Mouse (Mus musculus): ENCODE results near the gene Il21. TPM values are rescaled to one million over a fixed set of nuclear protein-coding genes. Genes with fewer than 3 reads are reported as not detected.

The Il21 gene
- polyA plus RNA-seq, 1 experiment from 2014 or later = not detected

DNA sequence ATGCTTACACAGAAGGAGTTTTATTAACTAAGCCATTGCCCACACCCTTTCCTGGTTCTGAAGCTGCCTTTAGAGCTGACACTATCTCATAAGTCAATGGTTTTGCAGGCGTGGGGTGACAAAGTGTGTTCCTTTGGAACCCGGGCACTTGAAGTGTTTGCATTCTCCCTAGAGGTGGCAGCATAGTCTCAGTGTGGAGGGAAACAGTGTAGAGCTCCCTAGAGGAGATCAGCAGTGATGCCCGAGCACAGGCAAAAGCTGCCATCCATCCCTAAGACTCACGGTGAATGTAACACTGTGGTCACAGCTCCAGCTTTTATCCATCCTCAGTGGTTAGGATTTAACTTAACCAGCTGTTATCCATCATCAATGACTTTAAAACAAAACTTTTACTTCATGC lies 13.4 kb downstream of the Il21 start:
- Histone ChIP-seq H3K4me1 (ENCODE audit: control insufficient read depth in 2 of 2, insufficient read depth in 2 of 2, low read length in 2 of 2) (no peaks in the 10 kb centered on the region), H3K27me3 (ENCODE audit: control insufficient read depth, insufficient read depth, low read length) (no peaks in the 10 kb centered on the region), H3K27ac (replicated peaks in 1 of 2; ENCODE audit: control insufficient read depth in 1 of 2, insufficient read depth in 1 of 2, low read depth in 2 of 2, low read length in 2 of 2) (no peak overlapping the region), H3K9me3 (ENCODE audit: control insufficient read depth, low read length) (no peaks in the 10 kb centered on the region), H3K4me2 (ENCODE audit: low read length) (no peak overlapping the region), H3K36me3 (ENCODE audit: control insufficient read depth, insufficient read depth, low read length) (no peaks in the 10 kb centered on the region), H3K9ac (ENCODE audit: low read length) (no peak overlapping the region), H3K4me3 (ENCODE audit: control insufficient read depth in 1 of 2, insufficient read depth in 1 of 2, low read depth in 1 of 2, low read length in 2 of 2) (no peak overlapping the region)
- WGBS = 21% methylated on average over 4 of the region's 4 CpGs
- ATAC-seq (ENCODE audit: insufficient number of reproducible peaks, insufficient read depth, low FRiP score, low read depth) = 0 out of 2 replicates have a peak, but pooled peaks have one; percentile 31

DNA sequence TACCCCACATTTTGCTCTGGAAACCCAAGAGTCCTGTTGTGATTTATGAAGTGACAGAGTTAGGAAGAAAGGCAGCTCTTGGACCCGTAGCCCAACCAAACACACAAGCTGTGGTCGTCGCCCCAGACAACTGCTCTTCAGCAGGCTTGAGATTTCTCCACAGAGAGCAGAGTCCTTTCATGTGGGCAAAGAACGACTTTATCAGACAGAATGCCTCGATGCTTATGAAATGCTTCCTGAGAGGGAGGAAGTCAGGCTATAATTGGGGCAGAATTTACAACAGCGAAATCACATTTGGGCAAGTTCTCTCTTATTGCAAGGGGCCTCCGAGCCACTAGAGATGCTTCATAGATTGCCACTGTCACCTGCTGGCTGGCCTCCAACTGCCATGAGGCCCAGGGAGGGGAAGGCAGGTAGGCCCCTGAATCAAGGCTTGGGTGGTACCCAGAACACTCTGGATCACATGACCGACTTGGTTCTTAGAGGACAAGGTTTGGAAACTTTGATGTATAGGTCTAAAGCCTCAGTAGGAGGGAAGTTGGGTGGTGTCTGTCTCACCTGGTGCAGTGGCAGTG lies 27.1 kb downstream of the Il21 start:
- Histone ChIP-seq H3K4me2 (ENCODE audit: low read length) (no peak overlapping the region), H3K27me3 (ENCODE audit: control insufficient read depth, insufficient read depth, low read length) (no peaks in the 10 kb centered on the region), H3K9me3 (ENCODE audit: control insufficient read depth, low read length) (no peaks in the 10 kb centered on the region), H3K4me1 (ENCODE audit: control insufficient read depth in 2 of 2, insufficient read depth in 2 of 2, low read length in 2 of 2) (no peaks in the 10 kb centered on the region; a peak in 2 of 4 replicates), H3K27ac (replicated peaks in 1 of 2; ENCODE audit: control insufficient read depth in 1 of 2, insufficient read depth in 1 of 2, low read depth in 2 of 2, low read length in 2 of 2) (no peak overlapping the region), H3K36me3 (ENCODE audit: control insufficient read depth, insufficient read depth, low read length) (no peaks in the 10 kb centered on the region), H3K9ac (ENCODE audit: low read length) (no peak overlapping the region), H3K4me3 (ENCODE audit: control insufficient read depth in 1 of 2, insufficient read depth in 1 of 2, low read depth in 1 of 2, low read length in 2 of 2) (no peak overlapping the region)
- ATAC-seq (ENCODE audit: insufficient number of reproducible peaks, insufficient read depth, low FRiP score, low read depth) = no peak
- WGBS = 62% methylated on average over 8 of the region's 8 CpGs

DNA sequence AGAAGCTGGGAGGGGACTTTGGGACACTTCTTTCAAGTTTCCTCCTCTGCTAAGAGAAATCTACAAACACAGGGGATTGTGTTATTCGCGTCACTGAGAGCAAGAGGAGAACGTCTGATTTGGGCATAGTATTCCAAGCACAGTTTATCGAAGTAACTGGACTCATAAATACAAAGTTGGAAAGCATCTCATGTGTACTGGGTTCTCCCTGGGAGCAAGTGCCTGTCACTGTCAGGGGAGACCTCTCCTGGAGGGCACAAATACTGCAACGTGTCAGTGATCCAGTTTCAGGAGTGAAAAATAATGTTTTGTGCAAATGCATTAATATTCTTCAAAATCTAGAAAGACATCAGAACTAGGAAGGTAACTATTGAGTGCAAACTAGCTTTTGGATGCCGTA lies 27.9 kb downstream of the Il21 start:
- Histone ChIP-seq H3K9ac (ENCODE audit: low read length) (peak overlapping the region; percentile 69), H3K4me3 (ENCODE audit: control insufficient read depth in 1 of 2, insufficient read depth in 1 of 2, low read depth in 1 of 2, low read length in 2 of 2) (peak overlapping the region; percentile 53 to 59), H3K4me2 (ENCODE audit: low read length) (peak overlapping the region; percentile 91), H3K9me3 (ENCODE audit: control insufficient read depth, low read length) (no peaks in the 10 kb centered on the region), H3K36me3 (ENCODE audit: control insufficient read depth, insufficient read depth, low read length) (no peaks in the 10 kb centered on the region), H3K27me3 (ENCODE audit: control insufficient read depth, insufficient read depth, low read length) (no peaks in the 10 kb centered on the region), H3K27ac (replicated peaks in 1 of 2; ENCODE audit: control insufficient read depth in 1 of 2, insufficient read depth in 1 of 2, low read depth in 2 of 2, low read length in 2 of 2) (no peak overlapping the region), H3K4me1 (ENCODE audit: control insufficient read depth in 2 of 2, insufficient read depth in 2 of 2, low read length in 2 of 2) (no peaks in the 10 kb centered on the region; a peak in 2 of 4 replicates)
- ATAC-seq (ENCODE audit: insufficient number of reproducible peaks, insufficient read depth, low FRiP score, low read depth) = no peak
- WGBS = 16% methylated on average over 6 of the region's 6 CpGs

DNA sequence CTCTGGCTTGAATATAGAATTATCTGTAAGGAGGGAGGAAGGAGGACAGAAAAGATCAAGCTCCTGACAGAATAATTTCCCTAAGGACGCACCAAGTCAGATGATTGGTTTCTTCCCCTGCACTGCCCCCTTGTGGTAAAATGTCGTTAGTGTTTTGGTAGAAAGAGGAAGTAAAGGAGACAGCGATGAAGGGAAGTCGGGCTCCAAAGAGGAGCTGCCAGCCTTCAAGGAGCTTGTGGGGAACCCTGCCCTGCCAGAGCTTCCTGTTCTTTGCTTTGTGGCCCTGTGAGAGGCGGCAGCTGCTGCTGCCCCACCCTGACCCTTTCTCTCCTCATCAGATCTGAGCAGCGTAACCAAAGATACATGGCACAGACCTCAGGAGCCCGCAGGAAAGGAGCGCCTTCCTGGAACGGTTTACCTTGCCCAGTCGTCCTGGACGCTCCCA lies 28.4 kb downstream of the Il21 start:
- Histone ChIP-seq H3K27me3 (ENCODE audit: control insufficient read depth, insufficient read depth, low read length) (no peaks in the 10 kb centered on the region), H3K27ac (replicated peaks in 1 of 2; ENCODE audit: control insufficient read depth in 1 of 2, insufficient read depth in 1 of 2, low read depth in 2 of 2, low read length in 2 of 2) (no peak overlapping the region), H3K36me3 (ENCODE audit: control insufficient read depth, insufficient read depth, low read length) (no peaks in the 10 kb centered on the region), H3K9ac (ENCODE audit: low read length) (peak overlapping the region; percentile 69), H3K4me2 (ENCODE audit: low read length) (peak overlapping the region; percentile 91), H3K4me1 (ENCODE audit: control insufficient read depth in 2 of 2, insufficient read depth in 2 of 2, low read length in 2 of 2) (no peaks in the 10 kb centered on the region; a peak in 1 of 4 replicates), H3K9me3 (ENCODE audit: control insufficient read depth, low read length) (no peaks in the 10 kb centered on the region), H3K4me3 (ENCODE audit: control insufficient read depth in 1 of 2, insufficient read depth in 1 of 2, low read depth in 1 of 2, low read length in 2 of 2) (peak overlapping the region; percentile 53 to 59)
- no peak; the same call in 1 of the 2 replicates for ATAC-seq (ENCODE audit: insufficient number of reproducible peaks, insufficient read depth, low FRiP score, low read depth)
- WGBS = 1% methylated on average over 11 of the region's 11 CpGs

DNA sequence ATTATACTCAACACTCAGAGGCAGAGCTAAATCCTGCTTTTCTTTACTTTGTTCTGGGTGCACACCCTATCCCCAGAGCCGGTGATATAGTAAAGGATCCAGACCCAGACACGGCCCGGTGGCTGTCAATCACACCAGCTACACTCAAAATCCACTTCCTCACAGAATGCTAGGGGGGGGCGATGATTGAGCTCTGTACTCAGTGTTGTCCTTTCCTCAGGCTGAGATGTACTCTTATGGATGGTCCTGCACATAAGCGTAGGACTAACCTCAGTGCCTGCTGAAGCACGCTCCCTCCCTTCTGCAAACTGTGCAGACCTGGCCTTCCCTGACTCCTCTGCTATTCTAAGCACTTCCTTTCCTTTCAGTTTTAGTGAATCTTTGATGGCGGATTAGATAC lies 29.6 kb downstream of the Il21 start:
- H3K4me2 ChIP-seq (ENCODE audit: low read length) = no peak overlapping the region
- no peaks in the 10 kb centered on the region for H3K36me3 ChIP-seq (ENCODE audit: control insufficient read depth, insufficient read depth, low read length)
- H3K4me3 ChIP-seq (ENCODE audit: control insufficient read depth in 1 of 2, insufficient read depth in 1 of 2, low read depth in 1 of 2, low read length in 2 of 2) = no peak overlapping the region
- no peaks in the 10 kb centered on the region for H3K9me3 ChIP-seq (ENCODE audit: control insufficient read depth, low read length)
- no peak overlapping the region for H3K27ac ChIP-seq (replicated peaks in 1 of 2; ENCODE audit: control insufficient read depth in 1 of 2, insufficient read depth in 1 of 2, low read depth in 2 of 2, low read length in 2 of 2)
- no peak overlapping the region for H3K9ac ChIP-seq (ENCODE audit: low read length)
- no peaks in the 10 kb centered on the region for H3K27me3 ChIP-seq (ENCODE audit: control insufficient read depth, insufficient read depth, low read length)
- H3K4me1 ChIP-seq (ENCODE audit: control insufficient read depth in 2 of 2, insufficient read depth in 2 of 2, low read length in 2 of 2) = no peaks in the 10 kb centered on the region; a peak in 1 of 4 replicates
- 79% methylated on average over 7 of the region's 7 CpGs for WGBS
- ATAC-seq (ENCODE audit: insufficient number of reproducible peaks, insufficient read depth, low FRiP score, low read depth) = no peak

DNA sequence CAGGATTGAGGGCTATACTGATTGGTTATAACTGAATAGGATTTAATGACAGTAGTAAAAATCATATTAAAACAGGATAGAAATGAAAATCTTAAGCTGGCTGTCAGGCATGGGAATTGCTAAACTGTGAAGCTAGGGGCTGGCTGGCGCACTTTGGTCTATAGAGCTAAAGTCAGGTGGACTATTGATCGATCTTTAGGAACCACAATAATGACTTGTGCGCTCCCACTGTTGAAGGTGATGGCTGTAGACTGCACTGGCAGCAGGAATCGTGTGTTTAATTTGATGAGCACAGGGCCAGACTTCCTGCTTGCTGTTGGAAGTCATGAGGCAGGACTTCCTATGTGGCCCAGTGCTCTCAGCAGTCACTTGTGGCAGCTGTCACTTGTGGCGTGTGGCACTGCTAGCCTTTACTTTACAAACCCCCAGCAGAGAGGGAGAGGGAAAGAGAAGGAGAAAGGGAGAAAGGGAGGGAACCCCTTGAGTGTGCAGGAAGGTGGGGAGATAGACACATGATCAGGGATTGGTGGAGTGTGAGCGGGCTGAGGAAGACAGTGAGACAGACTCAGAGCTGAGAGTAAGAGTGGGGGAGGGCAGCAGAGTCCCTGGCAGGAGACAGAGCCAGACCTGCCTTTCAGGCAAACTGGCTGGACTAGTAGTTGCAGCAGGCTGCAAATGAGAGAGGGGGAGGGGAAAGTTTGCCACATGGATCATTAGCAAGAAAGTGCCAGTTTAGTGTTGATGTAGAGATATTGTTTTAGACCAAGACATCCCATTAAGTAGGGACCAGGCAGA lies 31.1 kb downstream of the Il21 start:
- no peak for ATAC-seq (ENCODE audit: insufficient number of reproducible peaks, insufficient read depth, low FRiP score, low read depth)
- Histone ChIP-seq H3K4me2 (ENCODE audit: low read length) (no peak overlapping the region), H3K9me3 (ENCODE audit: control insufficient read depth, low read length) (no peaks in the 10 kb centered on the region), H3K4me1 (ENCODE audit: control insufficient read depth in 2 of 2, insufficient read depth in 2 of 2, low read length in 2 of 2) (no peaks in the 10 kb centered on the region; a peak in 1 of 4 replicates), H3K36me3 (ENCODE audit: control insufficient read depth, insufficient read depth, low read length) (no peaks in the 10 kb centered on the region), H3K27ac (replicated peaks in 1 of 2; ENCODE audit: control insufficient read depth in 1 of 2, insufficient read depth in 1 of 2, low read depth in 2 of 2, low read length in 2 of 2) (no peak overlapping the region), H3K27me3 (ENCODE audit: control insufficient read depth, insufficient read depth, low read length) (no peaks in the 10 kb centered on the region), H3K9ac (ENCODE audit: low read length) (no peak overlapping the region), H3K4me3 (ENCODE audit: control insufficient read depth in 1 of 2, insufficient read depth in 1 of 2, low read depth in 1 of 2, low read length in 2 of 2) (no peak overlapping the region)
- 50% methylated on average over 6 of the region's 6 CpGs for WGBS

DNA sequence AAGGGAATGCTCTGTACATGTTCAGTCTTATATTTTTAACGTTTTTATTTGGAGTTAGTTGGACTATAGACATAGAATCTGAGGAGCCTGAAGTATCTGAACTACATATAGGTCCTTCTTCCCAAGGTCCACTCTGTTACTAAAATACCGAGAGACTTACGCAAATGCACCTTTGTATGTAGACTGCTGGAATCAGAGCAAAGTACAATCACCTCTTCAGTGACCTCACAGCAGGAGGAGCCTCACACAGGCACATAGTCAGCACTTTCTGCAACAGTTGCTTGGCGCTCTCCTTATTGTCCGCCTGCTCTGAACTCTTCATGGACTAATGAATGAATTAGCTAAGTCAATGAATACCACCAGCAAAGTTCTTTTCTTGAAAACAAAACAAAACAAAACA lies 34.1 kb downstream of the Il21 start:
- Histone ChIP-seq H3K27me3 (ENCODE audit: control insufficient read depth, insufficient read depth, low read length) (no peaks in the 10 kb centered on the region), H3K4me3 (ENCODE audit: control insufficient read depth in 1 of 2, insufficient read depth in 1 of 2, low read depth in 1 of 2, low read length in 2 of 2) (no peak overlapping the region), H3K4me1 (ENCODE audit: control insufficient read depth in 2 of 2, insufficient read depth in 2 of 2, low read length in 2 of 2) (no peaks in the 10 kb centered on the region; a peak in 1 of 4 replicates), H3K27ac (replicated peaks in 1 of 2; ENCODE audit: control insufficient read depth in 1 of 2, insufficient read depth in 1 of 2, low read depth in 2 of 2, low read length in 2 of 2) (no peak overlapping the region), H3K9me3 (ENCODE audit: control insufficient read depth, low read length) (no peaks in the 10 kb centered on the region), H3K9ac (ENCODE audit: low read length) (no peak overlapping the region), H3K4me2 (ENCODE audit: low read length) (no peak overlapping the region), H3K36me3 (ENCODE audit: control insufficient read depth, insufficient read depth, low read length) (no peaks in the 10 kb centered on the region)
- no peak for ATAC-seq (ENCODE audit: insufficient number of reproducible peaks, insufficient read depth, low FRiP score, low read depth)
- 81% methylated on average over 5 of the region's 5 CpGs for WGBS
